Mouse (Mus musculus): ENCODE measurements around the gene Ccdc78.

Ccdc78 gene

DNA sequence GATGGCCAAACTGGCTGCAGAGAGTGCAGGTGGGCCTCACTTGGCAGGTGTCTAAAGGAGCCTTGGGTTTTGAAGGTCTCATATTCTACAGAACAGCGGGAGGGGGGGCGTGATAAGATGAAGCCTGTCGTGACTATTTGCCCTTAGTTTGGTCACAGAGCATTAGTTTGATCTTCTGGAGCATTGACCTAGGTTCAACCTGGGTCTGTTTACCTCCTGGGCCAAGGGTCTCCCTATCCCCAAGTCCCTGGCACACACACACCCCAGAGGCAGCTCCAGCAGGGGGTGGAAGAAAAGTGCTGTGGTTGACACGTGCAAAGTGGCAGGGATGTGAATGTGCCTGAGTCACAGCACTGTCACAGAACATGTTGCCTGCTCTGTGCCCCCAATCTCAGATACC is 24.5 kb downstream of the Ccdc78 start:
- no peak for DNase-seq (ENCODE audit: low spot score)

DNA sequence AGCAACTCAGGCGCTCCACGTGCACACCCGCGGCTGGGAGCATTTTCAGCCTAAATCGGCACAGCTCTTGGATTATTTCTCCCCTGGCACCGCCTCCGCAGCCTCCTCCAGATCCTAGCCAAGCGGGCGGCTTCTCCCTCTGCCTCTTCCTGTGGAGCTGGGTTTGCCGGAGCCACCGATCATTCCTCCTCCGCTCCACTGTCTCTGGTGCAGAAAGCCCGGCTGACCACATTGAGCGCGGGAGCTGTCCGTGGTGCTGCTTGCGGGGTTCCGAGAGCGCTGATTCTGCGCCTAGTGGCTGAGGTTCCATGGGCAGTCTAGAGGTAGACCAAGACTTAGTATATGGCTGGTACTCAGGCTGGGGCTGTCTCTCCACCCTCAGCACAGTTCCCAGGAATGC is 27.1 kb downstream of the Ccdc78 start:
- DNase-seq (ENCODE audit: low spot score): peak; percentile 89

DNA sequence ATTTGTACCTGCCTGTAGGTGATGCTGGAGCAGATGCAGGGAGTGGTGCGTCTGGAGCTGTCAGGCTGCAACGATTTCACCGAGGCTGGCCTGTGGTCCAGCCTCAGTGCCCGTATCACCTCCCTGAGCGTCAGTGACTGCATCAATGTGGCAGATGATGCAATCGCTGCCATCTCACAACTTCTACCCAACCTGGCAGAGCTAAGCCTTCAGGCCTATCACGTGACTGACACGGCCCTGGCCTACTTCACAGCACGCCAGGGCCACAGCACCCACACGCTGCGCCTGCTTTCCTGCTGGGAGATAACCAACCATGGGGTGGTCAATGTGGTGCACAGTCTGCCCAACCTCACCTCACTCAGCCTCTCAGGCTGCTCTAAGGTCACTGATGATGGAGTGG is 31.3 kb downstream of the Ccdc78 start:
- no peak for DNase-seq (ENCODE audit: low spot score)

DNA sequence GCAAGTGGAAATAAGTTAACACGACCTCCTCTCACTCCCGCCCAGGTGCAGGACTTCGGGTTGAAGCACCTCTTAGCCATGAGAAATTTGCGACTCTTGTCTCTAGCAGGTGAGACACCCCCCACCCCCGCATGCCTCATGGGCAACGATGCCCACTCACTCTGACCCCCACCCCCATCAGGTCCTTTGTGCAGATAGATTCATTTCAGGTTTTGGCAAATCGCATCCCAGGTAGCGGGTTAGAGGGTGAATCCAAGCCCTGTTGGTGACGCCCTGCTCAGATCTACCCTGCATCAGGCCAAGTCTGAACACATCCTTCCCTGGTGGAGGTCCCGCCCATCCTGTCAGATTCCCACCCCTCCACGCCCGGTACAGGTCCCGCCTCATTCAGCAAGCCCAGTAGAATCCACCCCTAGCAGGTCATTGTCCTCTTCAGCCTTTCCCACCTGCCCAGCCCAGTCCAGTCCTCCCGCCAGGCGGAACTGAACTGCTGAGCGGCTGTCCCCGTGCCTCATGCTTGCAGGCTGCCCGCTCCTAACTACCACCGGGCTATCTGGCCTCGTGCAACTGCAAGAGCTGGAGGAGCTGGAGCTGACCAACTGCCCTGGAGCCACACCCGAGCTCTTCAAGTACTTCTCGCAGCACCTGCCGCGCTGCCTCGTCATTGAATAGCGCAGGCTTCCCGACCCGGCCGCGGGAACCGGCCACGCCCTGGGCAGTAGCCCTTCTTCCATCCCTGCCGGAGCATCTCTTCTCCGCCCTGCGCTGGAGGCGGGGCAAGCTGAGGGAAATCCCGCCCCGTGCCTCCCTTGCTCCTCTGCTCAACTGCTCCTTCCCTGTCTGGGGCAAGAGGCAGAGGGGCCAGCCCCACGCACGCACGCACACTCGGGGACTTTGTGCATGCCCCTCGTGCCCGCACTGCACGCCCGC is 32.7 kb downstream of the Ccdc78 start:
- no peak for DNase-seq (ENCODE audit: low spot score)

DNA sequence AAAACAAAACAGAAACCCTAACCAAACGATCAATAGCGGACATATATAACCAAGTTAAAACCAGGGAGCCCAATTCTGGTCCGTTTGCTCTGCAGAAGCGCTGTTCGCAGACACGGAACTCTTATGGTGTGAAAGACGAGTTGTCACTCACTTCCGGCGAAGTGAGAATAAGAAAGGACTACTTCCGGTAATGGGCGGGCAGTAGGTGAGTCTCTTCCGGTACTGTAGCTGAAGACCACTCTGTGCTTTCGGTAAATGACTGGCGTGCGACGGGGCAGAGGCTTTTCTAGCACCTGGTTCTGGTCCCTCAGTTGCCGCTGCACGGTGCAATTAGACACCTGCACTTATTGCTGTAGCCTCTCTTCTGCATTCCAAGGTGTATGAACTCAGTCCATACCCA is 37.1 kb downstream of the Ccdc78 start, which contains the start of gene Wdr24:
Gene Wdr24 (plus strand): TSS at position 176 of the 400 bp plus-strand sequence.
- peak; percentile 64 for DNase-seq (ENCODE audit: low spot score)

DNA sequence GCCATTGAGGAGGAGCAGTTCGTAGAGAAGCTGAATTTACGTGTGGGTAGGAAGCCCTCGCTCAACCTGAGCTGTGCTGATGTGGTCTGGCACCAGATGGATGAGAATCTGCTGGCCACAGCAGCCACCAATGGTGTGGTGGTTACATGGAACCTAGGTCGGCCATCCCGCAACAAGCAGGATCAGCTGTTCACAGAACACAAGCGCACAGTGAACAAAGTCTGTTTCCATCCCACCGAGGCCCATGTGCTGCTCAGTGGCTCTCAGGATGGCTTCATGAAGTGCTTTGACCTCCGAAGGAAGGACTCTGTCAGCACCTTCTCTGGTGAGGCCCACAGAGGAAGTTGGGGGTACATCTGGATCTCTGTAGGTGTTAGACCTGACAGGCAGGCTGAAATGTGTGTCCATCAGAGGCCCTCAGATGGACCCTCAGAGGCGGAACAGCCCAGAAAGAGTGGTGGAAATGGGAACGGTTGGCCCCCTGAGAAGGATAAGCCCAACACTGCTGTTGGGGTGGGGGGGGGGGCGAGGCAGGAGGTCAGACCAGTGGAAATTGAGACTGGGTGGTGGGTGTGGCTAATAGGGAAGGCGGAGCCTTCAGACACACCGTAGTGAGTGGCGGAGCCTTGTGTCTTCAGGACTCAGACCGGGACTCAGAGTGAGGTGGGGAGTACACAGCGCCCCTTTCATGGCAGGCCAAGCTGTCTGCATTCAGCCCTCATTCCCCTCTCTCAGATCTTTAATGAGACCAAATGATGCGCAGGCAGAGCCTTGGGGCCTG is 38.2 kb downstream of the Ccdc78 start:
- DNase-seq (ENCODE audit: low spot score): no peak

DNA sequence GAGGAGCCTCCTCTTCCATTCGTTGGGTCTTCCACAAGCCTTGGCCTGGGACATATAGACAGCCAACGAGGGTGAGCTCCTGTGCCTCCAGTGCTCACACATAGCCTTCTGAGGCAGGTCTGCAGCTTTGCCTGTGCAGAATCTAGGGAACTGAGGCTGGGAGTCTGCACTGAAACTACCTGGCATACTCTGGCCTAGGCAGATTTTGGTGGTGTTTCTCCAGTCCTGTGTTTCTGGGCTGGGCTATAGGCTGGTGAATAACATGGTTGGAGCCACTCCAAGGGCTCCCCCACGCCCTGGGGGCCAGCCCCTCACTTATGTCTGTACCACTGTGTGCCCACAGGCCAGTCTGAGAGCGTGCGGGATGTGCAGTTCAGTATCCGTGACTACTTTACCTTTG is 38.9 kb downstream of the Ccdc78 start:
- DNase-seq (ENCODE audit: low spot score): no peak

DNA sequence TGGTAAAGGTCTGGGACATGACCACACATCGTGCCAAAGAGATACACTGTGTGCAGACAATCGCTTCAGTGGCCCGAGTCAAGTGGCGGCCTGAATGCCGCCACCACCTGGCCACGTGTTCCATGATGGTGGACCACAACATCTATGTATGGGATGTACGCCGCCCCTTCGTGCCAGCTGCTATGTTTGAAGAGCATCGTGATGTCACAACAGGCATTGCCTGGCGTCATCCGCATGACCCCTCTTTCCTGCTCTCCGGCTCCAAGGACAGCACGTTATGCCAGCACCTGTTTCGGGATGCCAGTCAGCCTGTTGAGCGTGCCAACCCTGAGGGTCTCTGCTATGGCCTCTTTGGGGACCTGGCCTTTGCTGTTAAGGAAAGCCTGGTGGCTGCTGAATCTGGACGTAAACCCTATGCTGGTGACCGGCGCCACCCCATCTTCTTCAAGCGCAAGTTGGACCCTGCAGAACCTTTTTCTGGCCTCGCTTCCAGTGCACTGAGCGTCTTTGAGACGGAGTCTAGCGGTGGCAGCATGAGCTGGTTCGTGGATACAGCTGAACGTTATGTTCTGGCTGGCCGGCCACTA is 39.7 kb downstream of the Ccdc78 start:
- DNase-seq (ENCODE audit: low spot score): no peak

DNA sequence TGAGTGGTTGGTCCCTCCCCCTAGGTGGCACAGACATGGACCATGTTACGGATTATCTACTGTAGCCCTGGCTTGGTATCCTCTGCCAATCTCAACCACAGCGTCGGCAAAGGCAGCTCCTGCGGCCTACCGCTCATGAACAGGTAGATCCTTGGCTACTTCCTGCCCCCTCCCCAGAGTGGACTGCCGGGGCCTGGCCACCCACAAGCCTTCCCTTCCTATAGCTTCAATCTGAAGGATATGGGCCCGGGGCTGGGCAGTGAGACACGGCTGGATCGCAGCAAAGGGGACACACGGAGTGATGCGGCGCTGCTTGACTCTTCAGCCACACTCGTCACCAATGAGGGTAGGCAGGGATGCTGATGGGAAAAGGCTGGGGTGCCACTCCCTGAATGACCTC is 40.6 kb downstream of the Ccdc78 start:
- no peak for DNase-seq (ENCODE audit: low spot score)

DNA sequence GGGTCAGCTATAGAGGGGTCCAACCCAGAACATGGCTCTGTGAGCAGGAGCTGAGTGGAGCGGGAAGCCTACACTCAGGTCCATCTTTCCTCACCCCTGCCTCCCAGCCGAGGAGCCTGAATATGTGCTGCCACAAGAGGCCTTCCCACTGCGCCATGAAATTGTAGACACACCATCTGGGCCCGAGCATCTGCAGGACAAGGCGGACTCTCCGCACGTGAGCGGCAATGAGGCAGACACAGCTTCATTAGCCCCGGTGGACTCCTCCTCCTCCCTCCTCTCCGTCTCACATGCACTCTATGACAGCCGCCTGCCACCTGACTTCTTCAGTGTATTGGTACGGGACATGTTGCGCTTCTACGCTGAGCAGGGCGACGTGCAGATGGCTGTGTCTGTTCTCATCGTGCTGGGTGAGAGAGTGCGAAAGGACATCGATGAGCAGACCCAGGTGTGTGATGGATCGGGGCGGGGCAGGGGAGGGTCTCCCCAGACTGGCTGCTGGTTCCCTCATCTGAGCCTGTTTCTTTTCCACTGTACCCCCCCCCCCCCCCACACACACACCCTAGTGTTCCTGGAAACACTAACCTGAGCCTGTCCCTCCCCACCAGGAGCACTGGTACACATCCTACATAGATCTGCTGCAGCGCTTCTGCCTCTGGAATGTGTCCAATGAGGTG is 41.3 kb downstream of the Ccdc78 start:
- no peak for DNase-seq (ENCODE audit: low spot score)

DNA sequence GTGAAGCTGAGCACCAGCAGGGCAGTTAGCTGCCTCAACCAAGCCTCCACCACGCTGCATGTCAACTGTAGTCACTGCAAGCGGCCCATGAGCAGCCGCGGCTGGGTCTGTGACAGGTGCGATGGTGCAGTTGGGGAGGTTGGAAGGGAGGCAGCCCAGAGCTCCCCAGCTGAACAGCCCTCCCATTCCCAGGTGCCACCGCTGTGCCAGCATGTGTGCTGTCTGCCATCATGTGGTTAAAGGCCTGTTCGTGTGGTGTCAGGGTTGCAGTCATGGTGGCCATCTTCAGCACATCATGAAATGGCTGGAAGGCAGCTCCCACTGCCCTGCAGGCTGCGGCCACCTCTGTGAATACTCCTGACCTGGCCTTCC is 41.8 kb downstream of the Ccdc78 start:
- DNase-seq (ENCODE audit: low spot score): no peak

DNA sequence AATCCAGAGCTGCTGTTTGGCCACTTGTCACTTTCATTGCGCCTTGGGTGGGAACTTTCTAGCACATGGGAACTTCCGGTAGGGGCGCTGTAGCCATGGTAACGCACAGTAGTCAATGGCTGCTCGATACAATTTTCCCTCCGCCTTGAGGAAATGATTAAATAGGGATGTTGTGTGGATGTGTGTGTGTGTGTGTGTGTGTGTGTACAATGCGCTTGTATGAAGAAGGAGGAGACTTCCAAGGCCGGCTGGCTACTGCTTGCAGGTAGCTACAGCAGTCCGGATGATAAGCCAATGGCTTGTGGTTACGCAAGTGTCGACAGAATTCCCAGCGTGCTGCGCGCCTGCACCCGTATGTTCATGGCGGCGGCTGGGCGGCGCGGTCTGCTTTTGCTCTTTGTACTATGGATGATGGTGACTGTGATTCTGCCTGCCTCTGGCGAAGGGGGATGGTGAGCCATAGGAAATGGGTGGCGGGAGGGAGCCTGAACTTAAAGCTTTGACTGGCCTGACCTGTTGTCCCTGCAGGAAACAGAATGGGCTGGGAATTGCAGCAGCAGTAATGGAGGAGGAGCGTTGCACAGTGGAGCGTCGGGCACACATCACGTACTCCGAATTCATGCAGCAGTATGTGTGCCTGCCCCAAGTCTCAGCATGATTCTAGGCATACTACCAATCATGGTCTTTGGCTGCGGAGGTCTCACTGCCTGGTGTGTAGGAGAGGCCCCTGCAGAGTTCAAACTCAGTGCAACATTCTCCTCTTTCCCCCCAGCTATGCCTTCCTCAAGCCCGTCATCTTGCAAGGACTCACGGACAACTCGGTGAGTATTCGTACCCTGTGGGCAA is 42.6 kb downstream of the Ccdc78 start, which contains the start of gene Jmjd8:
Gene Jmjd8 (plus strand): TSS at position 156 of the 846 bp plus-strand sequence.
- peak; percentile 76 for DNase-seq (ENCODE audit: low spot score)

DNA sequence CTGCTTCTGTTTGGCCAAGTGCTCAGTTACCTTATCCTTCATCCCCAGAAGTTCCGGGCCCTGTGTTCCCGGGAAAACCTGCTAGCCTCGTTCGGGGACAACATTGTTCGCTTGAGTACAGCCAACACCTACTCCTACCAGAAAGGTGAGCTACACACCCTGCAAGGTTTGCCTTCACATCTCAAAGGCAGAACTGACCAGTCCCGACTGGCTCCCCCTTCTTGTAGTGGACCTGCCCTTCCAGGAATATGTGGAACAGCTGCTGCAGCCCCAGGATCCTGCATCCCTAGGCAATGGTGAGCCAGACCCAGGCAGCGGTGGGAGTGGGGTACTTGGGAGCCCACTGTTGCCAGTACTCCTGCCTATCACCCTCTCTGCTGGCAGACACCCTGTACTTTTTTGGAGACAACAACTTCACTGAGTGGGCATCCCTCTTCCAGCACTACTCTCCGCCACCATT is 43.2 kb downstream of the Ccdc78 start:
- DNase-seq (ENCODE audit: low spot score): no peak

DNA sequence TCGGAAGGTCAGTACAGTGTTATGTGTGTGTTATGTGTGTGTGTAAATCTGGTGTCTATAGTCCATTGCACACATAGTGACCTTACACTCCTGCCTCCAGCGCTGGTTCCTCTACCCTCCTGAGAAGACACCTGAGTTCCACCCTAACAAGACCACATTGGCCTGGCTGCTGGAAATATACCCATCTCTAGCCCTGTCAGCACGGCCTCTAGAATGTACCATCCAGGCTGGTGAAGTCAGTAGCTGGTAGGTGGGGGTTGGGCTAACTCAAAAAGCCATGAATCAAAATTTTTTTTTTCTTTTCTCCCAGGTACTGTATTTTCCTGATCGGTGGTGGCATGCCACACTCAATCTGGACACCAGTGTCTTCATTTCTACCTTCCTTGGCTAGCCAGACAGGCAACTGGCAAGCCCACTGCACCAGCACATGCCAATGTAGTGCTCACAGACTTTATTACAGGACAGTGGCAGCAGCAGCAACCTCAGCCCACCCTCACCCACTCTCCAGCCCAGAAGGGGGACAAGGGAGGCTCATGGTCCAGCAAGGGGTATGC is 43.9 kb downstream of the Ccdc78 start:
- no peak for DNase-seq (ENCODE audit: low spot score)

DNA sequence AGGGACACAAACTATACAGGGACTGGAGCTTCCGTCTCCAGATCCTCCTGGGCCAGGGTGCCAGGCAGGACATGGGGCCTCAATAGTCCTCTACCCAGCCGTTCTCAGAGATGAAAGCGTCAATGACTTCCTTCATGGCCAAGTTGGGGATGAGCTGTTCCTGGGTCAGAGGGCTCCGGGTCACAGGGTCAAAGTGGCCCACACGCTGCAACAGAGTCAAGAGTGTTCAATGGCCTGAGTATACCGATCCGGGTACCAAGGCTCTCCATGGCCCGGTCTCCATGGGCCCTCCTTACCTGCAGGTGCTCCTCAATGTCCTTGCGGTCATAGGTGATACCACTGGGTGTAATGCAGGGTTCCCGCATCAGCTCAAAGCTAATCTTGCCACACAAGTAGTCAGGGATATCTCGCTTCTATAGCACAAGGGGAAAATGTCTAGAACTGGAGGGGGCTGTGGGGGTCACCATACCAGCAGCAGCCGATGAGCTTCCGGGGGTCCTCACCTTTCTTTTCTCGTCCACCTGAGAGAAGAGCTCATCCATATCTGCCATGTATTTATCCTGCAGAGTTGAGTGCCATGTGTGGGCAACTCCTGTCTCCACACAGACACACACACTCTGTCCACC is 44.5 kb downstream of the Ccdc78 start:
- DNase-seq (ENCODE audit: low spot score): no peak

DNA sequence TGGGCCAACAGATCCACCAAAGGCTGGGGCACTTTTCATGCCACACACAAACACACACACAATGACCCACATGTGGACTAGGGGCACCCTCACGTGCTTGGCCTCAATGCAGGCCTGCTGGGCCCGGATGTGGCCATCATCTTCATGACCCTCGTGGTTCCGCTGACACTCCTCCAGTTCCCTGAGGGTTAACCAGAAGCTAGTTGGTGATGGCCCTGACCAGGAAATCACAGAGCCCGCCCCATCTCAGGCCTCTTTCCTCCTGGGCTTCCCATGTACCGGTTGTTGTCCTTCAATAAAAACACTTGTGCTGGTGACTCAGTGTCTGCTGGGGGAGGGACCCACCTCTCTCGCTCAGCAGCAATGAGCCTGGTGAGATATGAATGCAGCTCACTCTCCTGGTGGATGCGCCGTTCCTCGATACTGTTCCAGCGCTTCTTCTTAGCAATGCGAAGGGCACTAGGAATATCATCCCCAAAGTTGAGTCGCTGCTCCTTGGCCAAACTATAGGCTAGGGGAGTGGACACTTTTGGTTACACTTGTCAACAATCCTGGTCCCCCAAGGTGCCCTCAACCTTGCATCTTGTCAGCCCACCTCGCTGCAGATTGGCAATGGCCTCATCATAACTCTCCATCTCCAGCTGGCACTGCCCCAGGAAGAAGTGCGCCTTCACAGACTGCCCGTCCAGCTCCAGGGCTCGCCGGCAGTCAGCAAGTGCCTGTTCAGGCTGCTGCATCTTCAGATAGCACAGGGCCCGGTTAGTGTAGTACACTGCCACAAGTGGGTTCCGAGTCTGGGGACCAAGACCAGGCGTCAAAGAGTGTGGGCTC is 45.3 kb downstream of the Ccdc78 start:
- peak; percentile 48 for DNase-seq (ENCODE audit: low spot score)

DNA sequence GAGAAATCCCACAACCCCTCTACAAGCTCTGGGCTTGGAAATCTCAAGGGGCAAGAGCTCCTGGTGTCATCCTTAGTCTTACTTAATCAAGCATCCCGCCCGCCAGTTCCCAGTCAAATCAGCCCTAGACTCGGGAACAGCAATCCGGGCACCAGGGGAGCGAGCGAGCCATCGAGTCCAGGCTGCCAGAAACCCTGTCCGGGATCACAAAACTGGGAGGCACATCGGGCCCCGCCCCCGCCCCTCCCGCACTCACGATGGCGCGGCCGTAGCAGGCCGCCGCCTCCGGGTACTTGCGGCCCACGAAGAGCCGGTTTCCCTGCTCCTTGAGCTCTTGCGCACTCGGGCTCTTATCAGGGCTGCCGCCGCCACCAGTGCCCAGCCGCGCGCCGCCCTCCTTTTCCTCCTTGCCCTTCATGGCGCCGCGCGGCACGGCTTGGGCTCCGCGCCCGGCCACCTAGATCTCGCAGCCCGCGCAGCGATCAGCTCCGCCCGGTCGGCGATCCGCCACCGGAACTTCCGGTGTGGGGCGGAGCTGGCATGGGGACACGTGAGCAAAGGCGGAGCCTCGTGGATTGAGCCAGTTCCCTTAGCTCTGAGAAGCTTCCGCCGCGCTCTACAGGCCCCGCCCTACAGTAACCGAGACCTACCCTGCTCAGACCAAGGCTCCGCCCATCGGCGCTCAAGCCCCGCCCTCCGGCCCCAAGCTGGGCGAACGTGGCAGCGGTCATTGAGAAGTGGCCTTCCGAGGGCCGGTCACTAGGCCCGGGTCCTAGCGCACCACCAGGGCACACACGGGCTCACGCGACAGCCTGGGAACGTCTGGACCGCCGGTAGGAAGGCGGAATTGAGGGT is 46.3 kb downstream of the Ccdc78 start:
- peak; percentile 99 for DNase-seq (ENCODE audit: low spot score)

DNA sequence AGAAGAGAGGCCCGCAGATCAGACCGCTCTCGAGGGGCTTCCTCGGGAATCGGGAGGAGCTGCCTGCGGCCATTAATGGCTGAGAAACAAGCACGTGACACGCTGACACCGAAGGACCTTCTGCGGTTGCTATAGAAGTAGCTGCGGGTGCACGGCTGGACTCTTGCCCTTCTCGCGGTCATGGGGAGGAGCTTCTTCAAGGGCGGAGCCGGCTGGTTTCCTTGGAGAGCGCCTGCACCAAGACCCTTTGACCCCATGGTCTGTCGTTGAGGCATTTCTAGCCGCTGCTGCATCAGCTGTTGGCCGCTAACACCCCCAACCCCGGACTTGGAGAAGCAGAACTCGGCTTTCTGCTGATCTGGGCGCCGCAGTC is 46.9 kb downstream of the Ccdc78 start, which contains the start of gene Stub1:
Gene Stub1 (minus strand): TSS at position 114 of the 373 bp plus-strand sequence.
- DNase-seq (ENCODE audit: low spot score): peak; percentile 89

Measured in ovary, postnatal 36 days (tissue).